Mouse (Mus musculus) right cerebral cortex, adult 18-20 months (tissue): ENCODE data around the gene Cav2.

Experiments
- DNase-seq: peaks from one replicate; pipeline ENCODE4 v3.0.0; 2022; ENCODE audit warnings: mixed read lengths

Cav2 gene

GRCm38 (mm10) chr6:17314659-17315616 is 34.0 kb downstream of the Cav2 start:
- no peak for DNase-seq

- DNase-seq: no peak
These were observed 35.5 kb downstream of the Cav2 start for GRCm38 (mm10) chr6:17316294-17317166.

GRCm38 (mm10) chr6:17317167-17317524 is 36.2 kb downstream of the Cav2 start:
- DNase-seq: no peak

GRCm38 (mm10) chr6:17317944-17318343 is 37.0 kb downstream of the Cav2 start:
- no peak for DNase-seq

GRCm38 (mm10) chr6:17321976-17322375 is 41.0 kb downstream of the Cav2 start:
- DNase-seq: no peak

- DNase-seq: no peak
These were observed 46.2 kb downstream of the Cav2 start for GRCm38 (mm10) chr6:17327216-17327615.

- no peak for DNase-seq
These were observed 48.8 kb downstream of the Cav2 start for GRCm38 (mm10) chr6:17329801-17330200.

GRCm38 (mm10) chr6:17337724-17338123 is 56.7 kb downstream of the Cav2 start:
- DNase-seq: peak; percentile 5
